Mouse (Mus musculus) inflammation-experienced regulatory T-cells, adult 6 months (primary cell): ENCODE data around the gene Dnajb2. TPM values are rescaled to one million over a fixed set of nuclear protein-coding genes. Genes with fewer than 3 reads are reported as not detected.

ENCODE experiments used
- ATAC-seq: one replicate; pipeline ENCODE4 v1.8.0; 2017
- polyA plus RNA-seq, 3 experiments: library from polyadenylated mRNA; unstranded; fragments of 100-300 nt; shearing (Covaris generic); gene quantifications; one replicate each; pipeline ENCODE4 v1.2.1; 2017

The Dnajb2 gene
- polyA plus RNA-seq, 3 experiments from 2014 or later = 3.0 to 7.0 (median 5.8) TPM

DNA sequence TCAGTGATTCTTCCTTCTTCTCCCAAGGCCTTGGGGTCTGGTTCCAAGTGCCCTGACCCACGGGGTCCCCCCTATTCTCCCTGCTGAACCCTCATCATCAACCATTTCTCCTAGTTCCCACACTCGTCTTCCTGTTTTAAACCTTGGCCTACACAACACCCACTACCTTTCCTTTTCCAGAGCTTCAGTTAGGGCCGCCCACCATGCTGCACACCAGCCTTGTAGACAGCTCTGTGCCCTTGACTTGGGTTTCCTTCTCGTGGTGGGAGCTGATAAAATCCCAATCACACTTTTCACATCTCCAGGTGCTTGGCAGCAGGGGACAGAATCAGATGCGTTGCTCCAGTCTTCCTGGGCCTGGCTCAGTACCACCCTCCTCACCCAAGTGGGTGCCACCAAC is 58.1 kb downstream of the Dnajb2 start:
- no peak for ATAC-seq

Other genes with a start within 250 kb of the Dnajb2 start
- gene Nhej1, start 111.2 kb upstream of the Dnajb2 start, polyA plus RNA-seq = 1 to 10 TPM; 6.1 to 8.8 (median 7.6) TPM
- under 1 TPM in 1 of 3 experiments, not detected in 2; 0.47 TPM for gene Slc23a3, start 102.5 kb upstream of the Dnajb2 start, polyA plus RNA-seq
- 100 to 1,000 TPM; 120 to 140 (median 139) TPM for gene Cnppd1, start 93.7 kb upstream of the Dnajb2 start, polyA plus RNA-seq
- gene Retreg2, start 93.6 kb upstream of the Dnajb2 start, polyA plus RNA-seq = 10 to 100 TPM; 17.4 to 31.3 (median 20.3) TPM
- 10 to 100 TPM; 45.5 to 56.2 (median 50.2) TPM for gene Zfand2b, start 67.8 kb upstream of the Dnajb2 start, polyA plus RNA-seq
- gene Abcb6, start 56.0 kb upstream of the Dnajb2 start, polyA plus RNA-seq = 1 to 10 TPM; 3.0 to 4.6 (median 4.4) TPM
- 10 to 100 TPM; 16.5 to 28.6 (median 25.1) TPM for gene Ankzf1, start 44.3 kb upstream of the Dnajb2 start, polyA plus RNA-seq
- gene Atg9a, start 44.2 kb upstream of the Dnajb2 start, polyA plus RNA-seq = 10 to 100 TPM in 1 of 3 experiments, 1 to 10 TPM in 2; 7.5 to 10.8 (median 8.4) TPM
- 10 to 100 TPM in 2 of 3 experiments, 1 to 10 TPM in 1; 8.4 to 14.1 (median 13.5) TPM for gene Glb1l, start 25.6 kb upstream of the Dnajb2 start, polyA plus RNA-seq
- gene Stk16, start 25.6 kb upstream of the Dnajb2 start, polyA plus RNA-seq = 10 to 100 TPM; 46.3 to 62.7 (median 51.6) TPM
- 100 to 1,000 TPM; 116 to 151 (median 123) TPM for gene Tuba4a, start 16.5 kb upstream of the Dnajb2 start, polyA plus RNA-seq
- not detected for gene A630095N17Rik, start 4.3 kb upstream of the Dnajb2 start, polyA plus RNA-seq
- under 1 TPM in 1 of 3 experiments, not detected in 2; 0.36 TPM for gene Ptprn, start 28.1 kb downstream of the Dnajb2 start, polyA plus RNA-seq
- not detected for gene Resp18, start 42.0 kb downstream of the Dnajb2 start, polyA plus RNA-seq
- gene Dnpep, start 81.6 kb downstream of the Dnajb2 start, polyA plus RNA-seq = 10 to 100 TPM; 52.9 to 68.4 (median 62.8) TPM
- under 1 TPM in 1 of 3 experiments, not detected in 2; 0.64 TPM for gene Des, start 123.9 kb downstream of the Dnajb2 start, polyA plus RNA-seq
- gene Speg, start 138.9 kb downstream of the Dnajb2 start, polyA plus RNA-seq = under 1 TPM in 1 of 3 experiments, not detected in 2; 0.34 TPM
- 10 to 100 TPM; 44.2 to 67.2 (median 62.7) TPM for gene Gmppa, start 199.5 kb downstream of the Dnajb2 start, polyA plus RNA-seq
- not detected for gene Asic4, start 214.0 kb downstream of the Dnajb2 start, polyA plus RNA-seq
- 1 to 10 TPM; 5.5 to 6.9 (median 5.6) TPM for gene Chpf, start 242.9 kb downstream of the Dnajb2 start, polyA plus RNA-seq
- gene Tmem198, start 243.1 kb downstream of the Dnajb2 start, polyA plus RNA-seq = under 1 TPM in 1 of 3 experiments, not detected in 2; 0.24 TPM